Comparison of ENCODE assay signal across 8 mouse cellular contexts in genomic region chr4:87402173-87402556, GRCm38 (mm10).
DNase-seq lines count a peak whose midpoint lies in the region; ATAC-seq and TF ChIP-seq lines count a peak whose summit lies in the region.

No protein-coding gene starts in this region.

- no peaks in the 10 kb centered on the region for H3K27me3 ChIP-seq in forebrain, postnatal 0 days (ENCODE audit: insufficient read depth, low read length)
- H3K27me3 ChIP-seq in forebrain, embryonic 12.5 days = no peaks in the 10 kb centered on the region
- no peaks in the 10 kb centered on the region for H3K27me3 ChIP-seq in kidney, embryonic 16.5 days (ENCODE audit: insufficient read depth, low read length)
- no peaks in the 10 kb centered on the region for H3K27me3 ChIP-seq in hindbrain, postnatal 0 days (ENCODE audit: insufficient read depth, low read length)

- no peak for DNase-seq in forebrain, postnatal 0 days
- no peak for DNase-seq in kidney, postnatal 14 days
- DNase-seq in CD4-positive helper T cell, adult 2 months (ENCODE audit: low read depth, low spot score) = peak; percentile 6
- no peak for DNase-seq in hindbrain, postnatal 0 days (ENCODE audit: low spot score)
- no peak for DNase-seq in thymus, postnatal 25 days
- DNase-seq in adrenal gland, postnatal 36 days = no peak

- 0 out of 2 replicates have a peak, but pooled peaks cover 4% of the 10 kb centered on the region for H3K4me1 ChIP-seq in forebrain, postnatal 0 days (ENCODE audit: insufficient read depth)
- peaks cover 10% of the 10 kb centered on the region for H3K4me1 ChIP-seq in forebrain, embryonic 12.5 days
- peaks cover 14% of the 10 kb centered on the region for H3K4me1 ChIP-seq in kidney, embryonic 16.5 days (ENCODE audit: insufficient read depth, low read length)
- H3K4me1 ChIP-seq in hindbrain, postnatal 0 days (ENCODE audit: insufficient read depth, low read length) = no peaks in the 10 kb centered on the region

- H3K9me3 ChIP-seq in forebrain, postnatal 0 days (ENCODE audit: low read length) = no peaks in the 10 kb centered on the region
- H3K9me3 ChIP-seq in forebrain, embryonic 12.5 days = no peaks in the 10 kb centered on the region
- no peaks in the 10 kb centered on the region for H3K9me3 ChIP-seq in kidney, embryonic 16.5 days (ENCODE audit: low read length)
- H3K9me3 ChIP-seq in hindbrain, postnatal 0 days (ENCODE audit: low read length) = no peaks in the 10 kb centered on the region

- 58% methylated on average over 7 of the region's 7 CpGs for WGBS in forebrain, postnatal 0 days
- WGBS in forebrain, embryonic 12.5 days = 59% methylated on average over 7 of the region's 7 CpGs
- WGBS in kidney, embryonic 16.5 days = 57% methylated on average over 7 of the region's 7 CpGs
- WGBS in hindbrain, postnatal 0 days = 66% methylated on average over 7 of the region's 7 CpGs

- TF ChIP-seq CTCF in forebrain, postnatal 0 days (IDR thresholded peaks at IDR 0.05; ENCODE audit: low read depth) = no peak
- no peak for TF ChIP-seq CTCF in hindbrain, postnatal 0 days (IDR thresholded peaks at IDR 0.05; ENCODE audit: low read depth)

- H3K4me3 ChIP-seq in forebrain, postnatal 0 days (ENCODE audit: low read depth, low read length) = no peak overlapping the region
- H3K4me3 ChIP-seq in forebrain, embryonic 12.5 days (replicated peaks) = no peak overlapping the region
- H3K4me3 ChIP-seq in kidney, embryonic 16.5 days (ENCODE audit: low read length) = no peak overlapping the region
- no peak overlapping the region for H3K4me3 ChIP-seq in hindbrain, postnatal 0 days (ENCODE audit: low read length)

- H3K4me2 ChIP-seq in forebrain, postnatal 0 days (ENCODE audit: low read depth) = no peak overlapping the region
- no peak overlapping the region for H3K4me2 ChIP-seq in forebrain, embryonic 12.5 days
- H3K4me2 ChIP-seq in kidney, embryonic 16.5 days (replicated peaks; ENCODE audit: low read depth, low read length) = peak overlapping the region; percentile 32
- H3K4me2 ChIP-seq in hindbrain, postnatal 0 days (ENCODE audit: low read depth, low read length) = peak overlapping the region; percentile 49

- no peak overlapping the region for H3K9ac ChIP-seq in forebrain, postnatal 0 days
- no peak overlapping the region for H3K9ac ChIP-seq in forebrain, embryonic 12.5 days
- H3K9ac ChIP-seq in kidney, embryonic 16.5 days (replicated peaks; ENCODE audit: low read length) = no peak overlapping the region
- H3K9ac ChIP-seq in hindbrain, postnatal 0 days (replicated peaks; ENCODE audit: low read length) = no peak overlapping the region

- no peak overlapping the region for H3K27ac ChIP-seq in forebrain, postnatal 0 days (ENCODE audit: low read depth, low read length)
- H3K27ac ChIP-seq in forebrain, embryonic 12.5 days = no peak overlapping the region
- peak overlapping the region; percentile 6; the same call in 1 of the 2 replicates for H3K27ac ChIP-seq in kidney, embryonic 16.5 days (ENCODE audit: low read length)
- no peak overlapping the region for H3K27ac ChIP-seq in hindbrain, postnatal 0 days

- ATAC-seq in forebrain, postnatal 0 days = 0 out of 2 replicates have a peak, but pooled peaks have one; percentile 3
- ATAC-seq in forebrain, embryonic 12.5 days (ENCODE audit: low FRiP score) = no peak
- ATAC-seq in kidney, embryonic 16.5 days (ENCODE audit: low FRiP score, low TSS enrichment) = 0 out of 2 replicates have a peak, but pooled peaks have one; percentile 12
- ATAC-seq in hindbrain, postnatal 0 days = no peak

- no peaks in the 10 kb centered on the region for H3K36me3 ChIP-seq in forebrain, postnatal 0 days (ENCODE audit: insufficient read depth)
- H3K36me3 ChIP-seq in forebrain, embryonic 12.5 days (replicated peaks) = no peaks in the 10 kb centered on the region
- H3K36me3 ChIP-seq in kidney, embryonic 16.5 days (ENCODE audit: insufficient read depth, low read length) = no peaks in the 10 kb centered on the region
- H3K36me3 ChIP-seq in hindbrain, postnatal 0 days (ENCODE audit: insufficient read depth, low read length) = no peaks in the 10 kb centered on the region

Comparison
In these comparisons a context has a peak if more than half of its experiments do, and no peak if none do; other contexts are left out.
1. ATAC-seq: peak in forebrain, postnatal 0 days (single experiment) and kidney, embryonic 16.5 days (single experiment); none in forebrain, embryonic 12.5 days (single experiment) and hindbrain, postnatal 0 days (single experiment).
2. H3K4me2 ChIP-seq: peak in kidney, embryonic 16.5 days (single experiment) and hindbrain, postnatal 0 days (single experiment); none in forebrain, postnatal 0 days (single experiment) and forebrain, embryonic 12.5 days (single experiment).